Mouse (Mus musculus): Measurements from ENCODE around the gene Il17c. TPM values are rescaled to one million over a fixed set of nuclear protein-coding genes. Genes with fewer than 3 reads are reported as not detected.

Gene Il17c
- polyA plus RNA-seq, 1 experiment from 2014 or later, result not detected

DNA sequence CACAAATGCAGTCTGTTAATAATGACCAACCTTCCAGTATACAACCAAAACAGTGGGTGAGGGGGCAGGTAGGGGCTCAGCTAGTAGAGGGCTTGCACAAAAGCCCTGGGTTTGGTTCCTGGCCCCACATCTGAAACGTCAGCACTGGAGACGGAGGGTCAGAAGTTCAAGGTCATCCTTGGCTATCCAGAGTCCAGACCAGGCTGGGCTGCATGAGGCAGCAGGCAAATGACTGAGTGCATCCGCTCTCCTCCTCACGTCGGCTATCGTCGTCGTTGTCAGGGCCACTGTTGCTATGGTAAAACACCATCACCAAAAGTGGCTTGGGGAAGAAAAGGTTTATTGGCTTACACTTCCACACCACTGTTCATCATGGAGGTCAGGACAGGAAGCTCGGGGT is 7.5 kb upstream of the Il17c start:
- H3K4me1 ChIP-seq, result no peaks in the 10 kb centered on the region
- no peak overlapping the region for H3K27ac ChIP-seq
- WGBS, result 91% methylated on average over 9 of the region's 9 CpGs
- H3K4me2 ChIP-seq (replicated peaks), result no peak overlapping the region
- no peak overlapping the region for H3K4me3 ChIP-seq
- no peak overlapping the region for H3K9ac ChIP-seq
- no peaks in the 10 kb centered on the region for H3K9me3 ChIP-seq (replicated peaks)
- H3K27me3 ChIP-seq, result no peaks in the 10 kb centered on the region
- no peak for ATAC-seq (ENCODE audit: low FRiP score)
- H3K36me3 ChIP-seq, result peaks cover 97% of the 10 kb centered on the region

DNA sequence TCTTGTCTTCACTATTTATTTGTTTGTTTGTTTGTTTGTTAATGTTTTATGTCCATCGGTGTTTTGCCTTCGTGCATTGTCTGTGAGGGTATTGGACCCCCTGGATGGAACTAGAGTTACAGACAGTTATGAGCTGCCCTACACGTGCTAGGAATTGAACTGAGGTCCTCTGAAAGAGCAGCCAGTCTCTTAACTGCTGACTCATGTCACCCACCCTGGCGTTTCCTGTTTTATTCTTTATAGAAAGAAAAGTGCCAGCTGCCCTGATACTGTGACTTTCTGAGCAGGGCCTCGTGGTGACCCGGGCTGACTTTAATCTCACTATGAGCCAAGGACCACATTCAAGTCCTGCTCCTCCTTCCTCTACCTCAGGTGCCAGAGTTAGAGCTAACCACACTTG is 6.3 kb upstream of the Il17c start:
- WGBS, result 94% methylated on average over 6 of the region's 6 CpGs
- Histone ChIP-seq H3K9me3 (replicated peaks) (no peaks in the 10 kb centered on the region), H3K27ac (no peak overlapping the region), H3K9ac (no peak overlapping the region), H3K36me3 (peaks cover 88% of the 10 kb centered on the region), H3K27me3 (no peaks in the 10 kb centered on the region), H3K4me1 (no peaks in the 10 kb centered on the region), H3K4me2 (replicated peaks) (no peak overlapping the region), H3K4me3 (no peak overlapping the region)
- ATAC-seq (ENCODE audit: low FRiP score), result no peak

DNA sequence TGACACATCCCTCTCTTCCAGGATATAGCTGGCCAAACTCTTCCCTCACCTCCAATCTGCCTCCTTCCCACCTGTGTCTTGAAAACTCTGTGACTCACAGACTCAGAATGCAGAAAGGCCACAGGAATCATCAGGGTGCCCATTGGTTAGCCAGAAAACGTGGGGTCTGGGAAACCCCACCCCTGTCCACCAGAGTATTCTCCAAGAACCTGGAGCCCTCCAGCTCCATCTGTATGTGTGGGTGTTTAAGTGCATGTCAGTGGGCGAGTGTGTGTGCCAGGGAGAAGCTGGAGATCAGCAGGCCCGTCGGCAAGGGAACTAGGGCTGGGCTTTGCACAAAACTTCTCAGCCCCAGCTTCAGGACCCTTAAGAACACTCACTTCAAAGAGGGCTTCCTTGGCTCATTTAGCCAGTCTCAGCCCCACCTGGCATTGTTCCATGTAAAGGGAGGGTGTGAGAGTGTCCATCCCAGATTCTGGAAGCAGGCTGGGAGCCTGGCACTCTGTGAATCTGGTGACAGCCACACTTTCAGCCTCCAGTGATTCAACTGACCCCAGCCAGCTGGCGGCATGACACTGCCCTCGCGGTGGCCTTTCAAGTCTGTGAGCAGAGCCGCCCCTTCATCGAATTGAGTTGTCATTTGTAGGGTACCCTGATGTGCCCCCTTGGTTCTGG is 1.8 kb upstream of the Il17c start:
- Histone ChIP-seq H3K9me3 (replicated peaks) (no peaks in the 10 kb centered on the region), H3K27me3 (no peaks in the 10 kb centered on the region), H3K4me3 (no peak overlapping the region), H3K4me1 (no peaks in the 10 kb centered on the region), H3K36me3 (peaks cover 44% of the 10 kb centered on the region), H3K9ac (no peak overlapping the region), H3K27ac (no peak overlapping the region), H3K4me2 (replicated peaks) (no peak overlapping the region)
- 63% methylated on average over 9 of the region's 9 CpGs for WGBS
- ATAC-seq (ENCODE audit: low FRiP score), result no peak

DNA sequence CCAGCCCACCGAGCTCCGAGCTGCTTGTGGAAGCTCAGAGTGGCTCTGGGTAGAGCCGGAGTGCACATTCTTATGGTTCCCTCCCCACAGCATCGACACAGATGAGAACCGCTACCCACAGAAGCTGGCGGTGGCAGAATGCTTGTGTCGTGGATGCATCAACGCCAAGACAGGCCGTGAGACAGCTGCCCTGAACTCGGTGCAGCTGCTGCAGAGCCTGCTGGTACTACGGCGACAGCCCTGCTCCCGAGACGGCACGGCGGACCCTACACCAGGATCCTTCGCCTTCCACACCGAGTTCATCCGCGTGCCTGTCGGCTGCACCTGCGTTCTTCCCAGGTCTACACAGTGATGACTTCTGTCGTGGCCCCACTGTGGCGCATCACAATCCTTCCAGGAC is 1.4 kb downstream of the Il17c start:
- ATAC-seq (ENCODE audit: low FRiP score), result no peak
- 84% methylated on average over 24 of the region's 24 CpGs for WGBS

DNA sequence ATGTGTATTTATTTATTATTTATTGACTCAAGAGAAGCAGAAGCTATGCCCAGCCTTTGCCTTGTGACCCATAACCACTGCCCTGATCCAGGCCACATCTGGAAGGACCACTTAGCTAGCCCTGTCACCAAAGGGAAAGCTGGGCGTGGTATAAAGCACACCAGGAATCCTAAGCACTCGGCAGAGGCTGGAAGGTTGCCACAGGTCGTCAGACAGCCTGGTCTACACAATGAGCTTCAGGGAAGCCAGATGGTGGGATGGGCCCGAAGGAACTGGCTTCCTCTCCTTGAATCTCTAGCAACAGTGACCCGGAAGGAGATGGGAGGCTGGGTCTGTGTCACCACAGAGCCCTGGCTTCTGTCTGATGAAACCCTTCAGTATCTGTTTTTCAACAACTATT is 1.8 kb downstream of the Il17c start:
- Histone ChIP-seq H3K27ac (no peak overlapping the region), H3K9me3 (replicated peaks) (no peaks in the 10 kb centered on the region), H3K4me2 (replicated peaks) (no peak overlapping the region), H3K27me3 (no peaks in the 10 kb centered on the region), H3K36me3 (peaks cover 9% of the 10 kb centered on the region), H3K4me1 (no peaks in the 10 kb centered on the region), H3K9ac (no peak overlapping the region), H3K4me3 (no peak overlapping the region)
- no peak for ATAC-seq (ENCODE audit: low FRiP score)
- WGBS, result 60% methylated on average over 5 of the region's 5 CpGs

More for the DNA sequence above, 1.4 kb downstream of the Il17c start:
- Histone ChIP-seq H3K36me3 (peaks cover 14% of the 10 kb centered on the region), H3K4me1 (no peaks in the 10 kb centered on the region), H3K27ac (no peak overlapping the region), H3K4me2 (replicated peaks) (no peak overlapping the region), H3K27me3 (no peaks in the 10 kb centered on the region), H3K4me3 (no peak overlapping the region), H3K9me3 (replicated peaks) (no peaks in the 10 kb centered on the region), H3K9ac (no peak overlapping the region)

DNA sequence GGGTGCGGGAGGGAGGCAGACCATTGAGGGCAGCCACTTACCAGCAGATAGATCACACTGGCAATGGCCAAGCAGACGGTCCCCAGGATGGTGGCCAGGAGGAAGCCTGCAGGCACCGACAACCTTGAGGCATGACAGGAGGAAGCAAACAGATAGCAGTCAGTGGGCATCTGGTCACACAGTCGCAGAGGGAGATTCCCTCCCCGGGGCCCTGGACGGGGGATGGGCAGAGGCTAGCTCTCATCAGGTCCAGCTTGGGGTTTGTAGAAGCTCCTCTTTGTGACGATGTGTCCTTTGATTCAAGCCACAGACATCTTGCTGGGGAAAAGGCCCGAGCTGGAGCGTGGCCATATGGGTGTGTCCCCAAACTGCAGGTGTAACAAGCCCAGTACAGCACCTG is 4.3 kb downstream of the Il17c start:
- no peaks in the 10 kb centered on the region for H3K9me3 ChIP-seq (replicated peaks)
- 75% methylated on average over 9 of the region's 9 CpGs for WGBS
- no peak for ATAC-seq (ENCODE audit: low FRiP score)

DNA sequence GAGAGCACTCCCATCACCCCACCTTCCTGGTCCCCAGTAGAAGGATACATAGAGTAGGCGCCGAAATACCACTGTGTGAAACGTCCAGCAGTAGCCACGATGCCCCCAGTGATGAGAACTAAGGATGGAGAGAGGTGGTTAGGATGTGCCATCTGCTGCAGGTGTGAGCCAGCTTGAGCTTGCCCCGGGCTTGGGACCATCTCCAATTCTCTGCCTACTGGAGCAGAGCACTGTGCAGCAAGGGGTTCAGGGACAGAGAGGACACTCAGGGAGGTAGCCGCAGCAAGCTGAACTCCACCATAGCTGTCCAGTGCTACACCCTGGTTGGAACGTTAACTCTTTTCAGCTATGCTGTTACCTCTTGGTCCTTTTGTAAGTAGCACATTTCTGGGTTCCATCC is 5.8 kb downstream of the Il17c start:
- Histone ChIP-seq H3K27ac (no peak overlapping the region), H3K4me3 (no peak overlapping the region), H3K4me1 (peaks cover 11% of the 10 kb centered on the region), H3K9ac (no peak overlapping the region), H3K9me3 (replicated peaks) (no peaks in the 10 kb centered on the region), H3K36me3 (no peaks in the 10 kb centered on the region), H3K4me2 (replicated peaks) (no peak overlapping the region), H3K27me3 (no peaks in the 10 kb centered on the region)
- WGBS, result 94% methylated on average over 7 of the region's 7 CpGs
- no peak for ATAC-seq (ENCODE audit: low FRiP score)

More for the DNA sequence above, 4.3 kb downstream of the Il17c start:
- no peaks in the 10 kb centered on the region for H3K36me3 ChIP-seq
- no peak overlapping the region for H3K4me3 ChIP-seq
- H3K27ac ChIP-seq, result no peak overlapping the region
- H3K27me3 ChIP-seq, result no peaks in the 10 kb centered on the region
- H3K4me1 ChIP-seq, result no peaks in the 10 kb centered on the region
- no peak overlapping the region for H3K9ac ChIP-seq
- no peak overlapping the region for H3K4me2 ChIP-seq (replicated peaks)

DNA sequence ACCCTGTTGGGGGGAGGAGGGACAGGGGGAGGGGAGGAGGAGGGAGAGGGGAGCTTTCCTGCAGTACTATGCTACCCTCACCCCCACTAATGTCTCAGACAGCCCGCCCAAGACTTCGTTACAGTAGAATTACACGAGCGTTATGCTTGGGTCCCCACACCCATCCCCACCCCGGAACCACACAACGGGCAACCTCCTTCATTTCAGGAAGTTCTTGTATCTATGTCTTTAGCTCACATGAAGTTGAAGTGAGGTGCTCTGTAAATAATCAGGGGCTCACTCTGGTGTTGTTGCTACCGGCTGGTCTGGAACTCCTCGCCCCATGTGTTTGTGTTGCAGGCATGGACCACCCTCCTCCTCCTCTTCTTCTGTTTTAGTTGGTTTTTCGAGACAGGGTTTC is 6.3 kb downstream of the Il17c start:
- Histone ChIP-seq H3K27ac (no peak overlapping the region), H3K9ac (no peak overlapping the region), H3K4me2 (replicated peaks) (no peak overlapping the region), H3K27me3 (no peaks in the 10 kb centered on the region), H3K9me3 (replicated peaks) (no peaks in the 10 kb centered on the region), H3K4me1 (peaks cover 15% of the 10 kb centered on the region), H3K4me3 (no peak overlapping the region), H3K36me3 (no peaks in the 10 kb centered on the region)
- WGBS, result 91% methylated on average over 9 of the region's 9 CpGs
- no peak for ATAC-seq (ENCODE audit: low FRiP score)

DNA sequence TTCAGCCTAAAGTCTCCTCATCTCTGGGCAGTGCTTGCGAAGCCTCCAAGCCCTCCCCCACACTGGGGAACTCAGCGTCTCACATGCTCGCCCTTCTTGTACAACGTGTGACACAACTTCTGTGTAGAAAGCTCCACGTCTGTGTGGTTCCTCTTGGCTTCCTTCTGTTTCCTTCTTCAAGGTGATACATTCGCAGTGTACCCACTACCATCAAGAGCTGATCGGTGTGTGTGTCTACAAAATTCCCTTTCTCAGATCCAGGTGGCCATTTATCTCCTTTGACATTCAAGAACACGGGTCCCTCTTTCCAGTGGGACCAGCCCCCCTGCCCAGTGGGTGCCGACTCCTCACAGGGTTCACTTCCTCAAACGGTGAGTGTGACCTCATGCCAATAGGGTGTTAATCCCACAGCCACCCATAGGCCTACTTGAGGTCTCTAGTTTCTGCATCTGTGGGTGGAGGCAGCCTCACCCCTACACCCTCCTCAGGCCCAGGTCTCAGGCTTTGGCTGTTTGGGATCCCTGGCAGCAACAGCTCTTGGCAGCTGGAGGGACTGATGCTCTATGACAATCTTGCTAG is 8.3 kb downstream of the Il17c start:
- 82% methylated on average over 10 of the region's 10 CpGs for WGBS
- no peak overlapping the region for H3K4me2 ChIP-seq (replicated peaks)
- no peak overlapping the region for H3K4me3 ChIP-seq

DNA sequence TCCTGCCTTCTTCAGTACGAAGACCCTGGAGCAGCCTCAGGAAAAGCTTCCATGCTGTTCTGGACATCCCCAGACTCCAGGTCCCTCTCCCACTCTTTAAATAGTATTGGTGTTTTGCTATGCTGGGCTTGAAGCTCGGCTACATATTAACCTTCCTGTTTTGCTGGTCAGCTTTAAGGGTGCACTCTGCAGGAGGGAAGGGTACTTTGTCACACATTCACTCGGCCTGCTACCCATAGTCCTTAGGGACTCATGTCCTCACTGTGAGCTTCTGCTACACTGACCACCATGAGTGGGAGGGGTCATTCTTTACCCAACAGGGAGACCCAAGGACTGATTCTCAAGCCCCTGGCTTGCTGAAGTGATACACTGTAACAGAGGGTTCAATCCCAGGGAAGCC is 8.8 kb downstream of the Il17c start:
- Histone ChIP-seq H3K9ac (no peak overlapping the region), H3K27me3 (no peaks in the 10 kb centered on the region), H3K4me2 (replicated peaks) (no peak overlapping the region), H3K36me3 (peaks cover 19% of the 10 kb centered on the region), H3K27ac (no peak overlapping the region), H3K4me3 (no peak overlapping the region), H3K4me1 (peaks cover 15% of the 10 kb centered on the region), H3K9me3 (replicated peaks) (0 out of 2 replicates have a peak, but pooled peaks cover 4% of the 10 kb centered on the region)
- ATAC-seq (ENCODE audit: low FRiP score), result no peak
- 71% methylated on average over 3 of the region's 3 CpGs for WGBS

More for the DNA sequence above, 8.3 kb downstream of the Il17c start:
- Histone ChIP-seq H3K4me1 (peaks cover 15% of the 10 kb centered on the region), H3K9me3 (replicated peaks) (no peaks in the 10 kb centered on the region), H3K9ac (no peak overlapping the region), H3K27me3 (no peaks in the 10 kb centered on the region), H3K36me3 (peaks cover 15% of the 10 kb centered on the region), H3K27ac (no peak overlapping the region)
- no peak for ATAC-seq (ENCODE audit: low FRiP score)

DNA sequence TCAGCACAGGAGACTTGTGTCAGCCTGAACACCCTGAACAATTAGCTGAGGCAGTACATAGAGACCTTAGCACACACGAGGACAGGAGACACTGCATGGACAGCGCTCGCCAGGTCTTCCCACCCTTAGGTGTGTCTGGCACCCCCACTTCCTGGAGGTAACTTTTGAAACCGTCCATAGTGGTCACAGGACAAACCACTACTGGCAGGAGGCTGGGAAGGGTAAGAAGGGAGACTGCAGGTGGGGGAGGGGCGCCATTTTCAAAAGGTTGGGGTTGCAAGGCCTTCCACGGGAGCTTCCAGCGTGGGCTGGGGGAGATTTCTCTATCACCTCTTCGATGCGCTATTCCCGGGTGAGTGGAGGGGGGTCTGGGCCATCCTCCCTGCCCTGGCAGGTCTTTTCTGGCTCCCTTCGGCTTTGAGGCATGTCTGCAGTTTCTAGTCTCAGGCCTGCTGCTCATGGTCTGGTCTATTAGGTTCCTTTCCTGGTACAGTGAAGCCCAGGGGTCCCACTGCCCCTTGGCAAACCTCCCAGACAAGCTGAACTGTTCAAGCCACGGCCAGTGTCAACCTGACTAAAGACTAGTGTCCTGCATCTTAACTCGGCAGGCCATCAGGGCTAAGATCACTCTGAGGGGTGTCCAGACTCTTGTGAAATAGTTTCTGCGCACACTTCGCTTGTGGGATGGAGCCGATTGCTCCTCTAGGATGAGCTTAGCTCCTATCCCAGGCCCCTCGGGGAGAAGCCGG is 10.0 kb downstream of the Il17c start:
- peak overlapping the region; percentile 50 for H3K9ac ChIP-seq
- peak overlapping the region; percentile 39 for H3K4me3 ChIP-seq
- no peak overlapping the region; the same call in 1 of the 2 replicates for H3K27ac ChIP-seq
- H3K9me3 ChIP-seq (replicated peaks), result 0 out of 2 replicates have a peak, but pooled peaks cover 4% of the 10 kb centered on the region
- peak overlapping the region; percentile 74 for H3K4me2 ChIP-seq (replicated peaks)
- H3K27me3 ChIP-seq, result no peaks in the 10 kb centered on the region
- ATAC-seq (ENCODE audit: low FRiP score), result no peak
- WGBS, result 34% methylated on average over 18 of the region's 18 CpGs
- peaks cover 15% of the 10 kb centered on the region for H3K4me1 ChIP-seq
- peaks cover 32% of the 10 kb centered on the region for H3K36me3 ChIP-seq

DNA sequence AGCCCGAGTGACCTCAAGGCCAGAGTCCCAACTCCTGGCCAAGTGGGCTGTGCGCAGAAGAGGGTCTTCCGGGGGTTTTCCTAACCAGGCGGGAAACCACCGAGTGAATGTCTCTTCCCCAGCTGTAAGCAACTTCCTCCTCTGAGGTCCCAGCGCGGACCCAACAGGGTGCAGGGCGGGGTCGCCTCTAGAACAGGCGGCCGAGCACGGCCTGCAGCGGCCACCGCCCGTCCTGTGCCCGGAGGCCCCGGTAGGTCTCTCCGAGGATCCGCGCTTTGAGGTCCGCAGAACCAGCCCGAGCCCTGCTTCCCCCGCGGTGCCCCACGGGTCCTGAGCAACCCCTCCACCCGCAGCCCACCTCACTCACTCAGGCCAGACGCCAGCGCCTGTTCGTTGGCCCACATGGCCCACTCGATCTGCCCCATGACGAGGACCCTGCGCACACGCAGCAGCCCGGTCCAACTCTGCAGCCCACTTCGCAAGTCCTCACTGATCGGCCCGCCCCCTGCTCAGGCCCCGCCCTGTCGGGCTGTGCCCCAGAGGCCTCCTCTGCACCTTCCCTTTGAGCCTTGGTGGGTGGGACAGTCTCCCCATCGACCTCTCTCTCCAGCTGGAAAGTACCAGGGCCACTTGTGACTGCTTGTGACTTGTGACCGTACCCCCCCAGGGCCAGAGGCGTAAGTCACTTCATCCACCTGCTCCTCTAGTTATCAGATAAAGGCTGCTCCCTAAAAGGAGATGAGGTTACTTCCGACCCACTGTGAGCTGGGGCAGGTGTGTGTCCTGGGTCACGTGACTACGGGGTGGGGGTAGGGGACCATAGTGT is 10.8 kb downstream of the Il17c start, which contains the start of gene Cyba:
TSS of gene Cyba (minus strand) at position 488 of the 826 bp plus-strand sequence.
- Histone ChIP-seq H3K4me3 (peak within 1 kb of the TSS; percentile 39), H3K36me3 (peaks cover 40% of the 10 kb centered on the region), H3K9me3 (replicated peaks) (0 out of 2 replicates have a peak, but pooled peaks cover 4% of the 10 kb centered on the region), H3K4me2 (replicated peaks) (peak within 1 kb of the TSS; percentile 74), H3K4me1 (peaks cover 15% of the 10 kb centered on the region), H3K27ac (no peak within 1 kb of the TSS; the same call in 1 of the 2 replicates), H3K9ac (peak within 1 kb of the TSS; percentile 50), H3K27me3 (no peaks in the 10 kb centered on the region)
- 6% methylated on average over 42 of the region's 45 CpGs for WGBS
- peak; percentile 69 for ATAC-seq (ENCODE audit: low FRiP score)
